In the genomic region with DNA sequence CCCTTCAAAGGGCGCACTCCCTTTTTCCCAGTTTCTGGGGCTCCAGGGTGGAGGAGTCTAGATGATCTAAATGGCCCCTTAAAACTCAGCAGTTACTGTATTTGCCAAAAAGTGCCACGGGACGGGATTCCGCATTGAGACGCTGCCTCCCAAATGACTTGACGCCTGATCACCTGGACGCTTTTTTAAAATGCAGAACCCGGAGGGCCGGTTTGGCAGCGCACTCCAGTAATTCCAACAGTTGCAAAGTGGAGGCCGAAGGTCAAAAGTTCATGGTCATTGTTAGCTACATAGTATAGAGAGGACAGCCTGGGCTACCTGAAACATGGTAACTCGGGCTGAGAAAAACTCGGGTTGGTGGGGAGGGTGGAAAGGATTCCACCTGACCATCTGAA, we compare ENCODE assay signal across 8 mouse cellular contexts. TPM values are rescaled to one million over a fixed set of nuclear protein-coding genes. Genes with fewer than 3 reads are reported as not detected.
DNase-seq lines count a peak whose midpoint lies in the region; ATAC-seq and TF ChIP-seq lines count a peak whose summit lies in the region.

No protein-coding gene starts in this region.

- no peaks in the 10 kb centered on the region for H3K27me3 ChIP-seq in lung, postnatal 0 days (replicated peaks; ENCODE audit: insufficient read depth, low read length)
- no peaks in the 10 kb centered on the region for H3K27me3 ChIP-seq in limb, embryonic 13.5 days
- no peaks in the 10 kb centered on the region for H3K27me3 ChIP-seq in stomach, embryonic 14.5 days (ENCODE audit: control insufficient read depth, insufficient read depth, low read length)

- under 1% methylated on average over 13 of the region's 13 CpGs for WGBS in lung, postnatal 0 days
- WGBS in limb, embryonic 13.5 days = 2% methylated on average over 13 of the region's 13 CpGs
- WGBS in stomach, embryonic 14.5 days = 1% methylated on average over 13 of the region's 13 CpGs

- peaks cover 6% of the 10 kb centered on the region; the same call in 1 of the 2 replicates for H3K4me1 ChIP-seq in lung, postnatal 0 days (ENCODE audit: insufficient read depth, low read depth, low read length)
- peaks cover 4% of the 10 kb centered on the region for H3K4me1 ChIP-seq in embryonic fibroblast, embryonic 13.5 days (ENCODE audit: control insufficient read depth, insufficient read depth, low read length)
- peaks cover 17% of the 10 kb centered on the region for H3K4me1 ChIP-seq in limb, embryonic 13.5 days
- H3K4me1 ChIP-seq in stomach, embryonic 14.5 days (ENCODE audit: control insufficient read depth, insufficient read depth, low read length) = peaks cover 10% of the 10 kb centered on the region; the same call in 1 of the 2 replicates

- no peaks in the 10 kb centered on the region for H3K9me3 ChIP-seq in lung, postnatal 0 days (ENCODE audit: low read length)
- H3K9me3 ChIP-seq in limb, embryonic 13.5 days = no peaks in the 10 kb centered on the region
- no peaks in the 10 kb centered on the region for H3K9me3 ChIP-seq in stomach, embryonic 14.5 days (ENCODE audit: control insufficient read depth, low read depth, low read length)

- H3K36me3 ChIP-seq in lung, postnatal 0 days (ENCODE audit: insufficient read depth, low read length) = no peaks in the 10 kb centered on the region
- H3K36me3 ChIP-seq in limb, embryonic 13.5 days = peaks cover 29% of the 10 kb centered on the region
- peaks cover 11% of the 10 kb centered on the region; the same call in 1 of the 2 replicates for H3K36me3 ChIP-seq in stomach, embryonic 14.5 days (ENCODE audit: control insufficient read depth, insufficient read depth, low read length)

- TF ChIP-seq POLR2A in embryonic fibroblast, embryonic 13.5 days (IDR thresholded peaks at IDR 0.05; ENCODE audit: low read depth, low read length) = no peak

- no peak for TF ChIP-seq EP300 in lung, postnatal 0 days (IDR thresholded peaks at IDR 0.05)

- no peak overlapping the region for H3K27ac ChIP-seq in lung, postnatal 0 days (ENCODE audit: low read length)
- no peak overlapping the region for H3K27ac ChIP-seq in embryonic fibroblast, embryonic 13.5 days (ENCODE audit: insufficient read depth, low read length)
- no peak overlapping the region for H3K27ac ChIP-seq in limb, embryonic 13.5 days
- no peak overlapping the region; the same call in 1 of the 2 replicates for H3K27ac ChIP-seq in stomach, embryonic 14.5 days (ENCODE audit: low read length)

- peak overlapping the region; percentile 44 for H3K4me3 ChIP-seq in lung, postnatal 0 days (ENCODE audit: low read depth, low read length)
- H3K4me3 ChIP-seq in embryonic fibroblast, embryonic 13.5 days (ENCODE audit: insufficient read depth, low read length) = peak overlapping the region; percentile 83
- H3K4me3 ChIP-seq in limb, embryonic 13.5 days = peak overlapping the region; percentile 68
- H3K4me3 ChIP-seq in stomach, embryonic 14.5 days (ENCODE audit: low read depth, low read length) = peak overlapping the region; percentile 52

- peak; percentile 27 for DNase-seq in lung, postnatal 0 days (ENCODE audit: low spot score)
- DNase-seq in lung, postnatal 4 days = no peak
- no peak for DNase-seq in adrenal gland, postnatal 14 days
- no peak for DNase-seq in cerebellum, postnatal 14 days
- DNase-seq in cerebellum, adult 11-12 months = no peak

- ATAC-seq in lung, postnatal 0 days = peak; percentile 25; the same call in 1 of the 2 replicates
- no peak for ATAC-seq in limb, embryonic 13.5 days (ENCODE audit: low FRiP score, low read depth)
- no peak for ATAC-seq in stomach, embryonic 14.5 days (ENCODE audit: insufficient number of reproducible peaks, insufficient read depth, low FRiP score, low read depth)

- H3K9ac ChIP-seq in lung, postnatal 0 days (replicated peaks; ENCODE audit: low read depth) = no peak overlapping the region
- peak overlapping the region; percentile 69 for H3K9ac ChIP-seq in limb, embryonic 13.5 days
- peak overlapping the region; percentile 23; the same call in 1 of the 2 replicates for H3K9ac ChIP-seq in stomach, embryonic 14.5 days (replicated peaks; ENCODE audit: low read depth, low read length)

- peak overlapping the region; percentile 83 for H3K4me2 ChIP-seq in lung, postnatal 0 days (replicated peaks; ENCODE audit: low read depth, low read length)
- H3K4me2 ChIP-seq in limb, embryonic 13.5 days (replicated peaks) = peak overlapping the region; percentile 85
- peak overlapping the region; percentile 63 for H3K4me2 ChIP-seq in stomach, embryonic 14.5 days (replicated peaks; ENCODE audit: low read depth, low read length)

- TF ChIP-seq CTCF in lung, postnatal 0 days (IDR thresholded peaks at IDR 0.05) = no peak
- no peak for TF ChIP-seq CTCF in embryonic fibroblast, embryonic 13.5 days (IDR thresholded peaks at IDR 0.05; ENCODE audit: borderline replicate concordance, insufficient read depth, low read length)

RNA-seq across cellular contexts. Expression of a gene that starts 0.5 kb away (rescaled TPM):
- polyA plus RNA-seq in lung, postnatal 0 days (2015; fragmentation: Nextera tagmentation; extraction: Ambion mirVana) = 0.92 and 1.6 TPM in 2 replicates
- polyA plus RNA-seq in embryonic fibroblast, embryonic 13.5 days (2011; ENCODE audit: insufficient read length, low read depth, missing spikeins) = 14.8 and 20.1 TPM in 2 replicates
- 19.5 and 20.6 TPM in 2 replicates for polyA plus RNA-seq in limb, embryonic 13.5 days (2015; fragmentation: Nextera tagmentation; extraction: Ambion mirVana)
- polyA plus RNA-seq in stomach, embryonic 14.5 days (2014; fragmentation: Nextera tagmentation; extraction: Ambion mirVana) = 19.8 and 21.0 TPM in 2 replicates
- 7.3 and 8.0 TPM in 2 replicates for total RNA-seq in adrenal gland, postnatal 14 days (2021)

RNA-seq across cellular contexts. Expression of a gene that starts 4.1 kb away (rescaled TPM):
- polyA plus RNA-seq in lung, postnatal 0 days (2015; fragmentation: Nextera tagmentation; extraction: Ambion mirVana) = not detected in 2 replicates
- polyA plus RNA-seq in embryonic fibroblast, embryonic 13.5 days (2011; ENCODE audit: insufficient read length, low read depth, missing spikeins) = not detected in 2 replicates
- polyA plus RNA-seq in limb, embryonic 13.5 days (2015; fragmentation: Nextera tagmentation; extraction: Ambion mirVana) = not detected in 2 replicates
- not detected in 2 replicates for polyA plus RNA-seq in stomach, embryonic 14.5 days (2014; fragmentation: Nextera tagmentation; extraction: Ambion mirVana)
- total RNA-seq in adrenal gland, postnatal 14 days (2021) = not detected in 2 replicates

RNA-seq across cellular contexts. Expression of a gene that starts 23.9 kb away (rescaled TPM):
- 180 and 186 TPM in 2 replicates for polyA plus RNA-seq in lung, postnatal 0 days (2015; fragmentation: Nextera tagmentation; extraction: Ambion mirVana)
- polyA plus RNA-seq in embryonic fibroblast, embryonic 13.5 days (2011; ENCODE audit: insufficient read length, low read depth, missing spikeins) = 90.8 and 97.3 TPM in 2 replicates
- polyA plus RNA-seq in limb, embryonic 13.5 days (2015; fragmentation: Nextera tagmentation; extraction: Ambion mirVana) = 209 and 222 TPM in 2 replicates
- polyA plus RNA-seq in stomach, embryonic 14.5 days (2014; fragmentation: Nextera tagmentation; extraction: Ambion mirVana) = 182 and 196 TPM in 2 replicates
- total RNA-seq in adrenal gland, postnatal 14 days (2021) = 135 and 138 TPM in 2 replicates

RNA-seq across cellular contexts. Expression of a gene that starts 39.3 kb away (rescaled TPM):
- polyA plus RNA-seq in lung, postnatal 0 days (2015; fragmentation: Nextera tagmentation; extraction: Ambion mirVana) = 8.0 and 10.8 TPM in 2 replicates
- 20.1 and 23.3 TPM in 2 replicates for polyA plus RNA-seq in embryonic fibroblast, embryonic 13.5 days (2011; ENCODE audit: insufficient read length, low read depth, missing spikeins)
- 33.0 and 33.9 TPM in 2 replicates for polyA plus RNA-seq in limb, embryonic 13.5 days (2015; fragmentation: Nextera tagmentation; extraction: Ambion mirVana)
- polyA plus RNA-seq in stomach, embryonic 14.5 days (2014; fragmentation: Nextera tagmentation; extraction: Ambion mirVana) = 33.7 and 36.0 TPM in 2 replicates
- 15.7 and 22.5 TPM in 2 replicates for total RNA-seq in adrenal gland, postnatal 14 days (2021)

RNA-seq across cellular contexts. Expression of a gene that starts 54.8 kb away (rescaled TPM):
- not detected in 2 replicates for polyA plus RNA-seq in lung, postnatal 0 days (2015; fragmentation: Nextera tagmentation; extraction: Ambion mirVana)
- not detected in 2 replicates for polyA plus RNA-seq in embryonic fibroblast, embryonic 13.5 days (2011; ENCODE audit: insufficient read length, low read depth, missing spikeins)
- 0.23 TPM in 1 of 2 replicates, not detected in the other for polyA plus RNA-seq in limb, embryonic 13.5 days (2015; fragmentation: Nextera tagmentation; extraction: Ambion mirVana)
- 0.26 TPM in 1 of 2 replicates, not detected in the other for polyA plus RNA-seq in stomach, embryonic 14.5 days (2014; fragmentation: Nextera tagmentation; extraction: Ambion mirVana)
- total RNA-seq in adrenal gland, postnatal 14 days (2021) = not detected in 2 replicates
